Mouse (Mus musculus): ENCODE data around the gene Slc12a4.

DNA sequence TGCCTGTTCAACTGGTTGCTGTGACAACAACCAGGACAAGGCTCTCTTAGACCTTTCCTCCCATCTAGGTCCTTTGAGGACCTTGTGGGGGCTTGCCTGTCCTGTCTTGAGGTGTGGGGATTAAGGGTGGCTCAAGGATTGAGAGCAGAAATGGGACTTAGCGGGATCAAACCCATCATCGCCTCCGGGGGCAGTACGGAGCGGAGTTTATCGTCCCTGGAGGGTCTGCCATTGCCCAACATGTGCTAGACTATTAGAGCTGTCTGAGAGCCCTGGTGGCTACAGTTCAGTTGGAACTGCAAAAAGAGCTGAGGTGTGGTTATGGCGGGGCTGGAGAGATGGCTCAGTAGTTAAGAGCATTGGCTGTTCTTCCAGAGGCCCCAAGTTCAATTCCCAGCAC, 9.5 kb upstream of the Slc12a4 start:
- TF ChIP-seq POLR2A (IDR thresholded peaks at IDR 0.05; ENCODE audit: borderline replicate concordance, extremely low read depth, low read depth, low read length) (no peak), CTCF (IDR thresholded peaks at IDR 0.05; ENCODE audit: insufficient read depth, low read length) (no peak)
